Mouse (Mus musculus): Measurements from ENCODE around the gene Cd5.

DNA sequence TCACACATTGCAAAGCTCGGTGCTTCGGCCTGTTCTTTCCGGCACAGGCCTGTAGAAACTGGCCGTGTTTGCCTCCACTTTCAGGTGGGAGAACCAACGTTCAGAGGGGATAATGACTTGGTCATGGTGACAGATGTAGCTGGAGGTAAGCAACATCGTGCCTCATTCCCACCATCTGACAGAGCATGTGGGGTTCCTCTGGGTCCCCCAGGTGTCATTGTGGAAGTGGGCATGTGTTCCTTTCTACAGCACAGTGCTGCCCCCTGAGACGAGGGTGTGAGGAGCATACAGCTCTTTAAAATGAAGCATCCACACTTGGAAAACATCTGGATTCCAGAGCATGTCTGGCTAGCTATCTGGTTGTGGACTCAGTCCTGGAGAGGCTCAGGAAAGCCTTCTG lies 4.2 kb downstream of the Cd5 start:
- TF ChIP-seq CTCF (IDR thresholded peaks at IDR 0.05; ENCODE audit: borderline replicate concordance, extremely low read depth, insufficient read depth, insufficient read length) (no peak), POLR2A (IDR thresholded peaks at IDR 0.05; ENCODE audit: borderline replicate concordance, extremely low read depth, insufficient read depth, insufficient read length, poor library complexity, severe bottlenecking) (no peak)
